Mouse (Mus musculus): ENCODE measurements around the gene D430019H16Rik. TPM values are rescaled to one million over a fixed set of nuclear protein-coding genes. Genes with fewer than 3 reads are reported as not detected.

D430019H16Rik gene
- 6.4 and 7.3 TPM in 2 replicates for polyA plus RNA-seq (2014; fragmentation: Nextera tagmentation; extraction: Ambion mirVana)

DNA sequence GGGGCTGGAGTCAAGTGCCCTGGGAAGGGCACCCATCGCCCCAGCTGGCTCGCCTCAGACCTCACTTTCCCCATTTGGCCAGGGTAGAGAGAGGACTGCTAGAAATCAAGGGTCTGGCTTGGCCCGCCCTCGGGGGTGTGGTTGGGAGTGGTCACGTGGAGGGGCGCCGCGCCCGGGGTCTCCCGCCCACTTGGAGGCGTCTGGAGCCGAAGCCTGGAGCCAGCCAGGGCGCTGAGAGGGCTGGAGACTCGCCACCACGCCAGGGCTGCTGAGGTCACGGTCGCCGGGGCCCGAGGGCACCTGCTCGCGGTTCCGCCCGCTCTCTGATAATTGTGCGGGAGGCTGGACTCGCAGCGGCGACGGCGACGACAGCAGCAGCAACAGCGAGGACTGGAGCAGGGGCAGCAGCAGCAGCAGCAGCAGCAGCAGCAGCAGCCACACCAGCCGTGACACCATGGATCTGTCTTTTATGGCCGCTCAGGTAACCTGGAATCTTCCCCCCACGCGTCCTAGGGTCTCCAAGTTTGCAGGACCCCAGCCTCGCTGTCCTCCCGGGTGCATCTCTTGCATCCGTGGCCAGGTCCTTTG, at the start of gene D430019H16Rik:
Gene D430019H16Rik, plus strand, starts transcription at position 187 of the 588 bp plus-strand sequence.
- peaks cover 13% of the 10 kb centered on the region for H3K4me1 ChIP-seq (ENCODE audit: control insufficient read depth, insufficient read depth, low read length)
- WGBS, result under 1% methylated on average over 36 of the region's 38 CpGs

DNA sequence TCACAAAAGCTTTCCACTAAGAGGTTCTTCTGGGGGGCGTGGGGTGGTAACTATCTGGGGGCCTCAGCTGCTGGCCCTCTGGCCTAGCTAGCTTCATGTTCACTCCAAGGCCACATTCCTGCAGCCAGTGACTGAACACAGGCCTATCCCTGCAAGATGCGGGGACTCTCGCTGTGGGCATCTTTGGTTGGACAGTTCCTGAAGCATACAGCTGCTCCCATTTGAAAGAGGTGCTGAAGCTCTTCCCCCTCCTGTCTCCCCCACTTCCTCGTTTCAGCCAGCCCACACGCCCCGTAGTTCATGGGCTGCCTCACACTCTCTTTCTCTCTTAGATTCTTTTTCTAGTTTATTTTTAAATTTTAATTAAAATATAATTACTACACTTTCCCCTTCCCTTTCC, 47.6 kb upstream of the D430019H16Rik start:
- no peak overlapping the region for H3K4me3 ChIP-seq (ENCODE audit: low read depth, low read length)
- 79% methylated on average over 6 of the region's 6 CpGs for WGBS
- H3K27ac ChIP-seq (ENCODE audit: low read depth, low read length), result no peak overlapping the region
- no peak overlapping the region for H3K9ac ChIP-seq (ENCODE audit: low read length)
- H3K4me1 ChIP-seq (ENCODE audit: control insufficient read depth, insufficient read depth, low read length), result no peaks in the 10 kb centered on the region
- no peaks in the 10 kb centered on the region for H3K27me3 ChIP-seq (ENCODE audit: control insufficient read depth, insufficient read depth, low read length)
- no peak for DNase-seq (ENCODE audit: low spot score)
- no peaks in the 10 kb centered on the region for H3K9me3 ChIP-seq (ENCODE audit: control insufficient read depth, low read length)
- no peaks in the 10 kb centered on the region for H3K36me3 ChIP-seq (ENCODE audit: control insufficient read depth, insufficient read depth, low read length)
- no peak overlapping the region for H3K4me2 ChIP-seq (ENCODE audit: low read depth)
- no peak for ATAC-seq (ENCODE audit: insufficient read depth, low FRiP score, low TSS enrichment)

More for the DNA sequence above, at the start of gene D430019H16Rik:
- Histone ChIP-seq H3K4me2 (ENCODE audit: low read depth) (peak within 1 kb of the TSS; percentile 87), H3K9me3 (ENCODE audit: control insufficient read depth, low read length) (no peaks in the 10 kb centered on the region), H3K27me3 (ENCODE audit: control insufficient read depth, insufficient read depth, low read length) (no peaks in the 10 kb centered on the region), H3K9ac (ENCODE audit: low read length) (peak within 1 kb of the TSS; percentile 82), H3K27ac (ENCODE audit: low read depth, low read length) (0 out of 2 replicates have a peak within 1 kb of the TSS, but pooled peaks have one; percentile 21), H3K36me3 (ENCODE audit: control insufficient read depth, insufficient read depth, low read length) (no peaks in the 10 kb centered on the region), H3K4me3 (ENCODE audit: low read depth, low read length) (peak within 1 kb of the TSS; percentile 70)
- ATAC-seq (ENCODE audit: insufficient read depth, low FRiP score, low TSS enrichment) (peak; percentile 91), DNase-seq (ENCODE audit: low spot score) (peak; percentile 88)

DNA sequence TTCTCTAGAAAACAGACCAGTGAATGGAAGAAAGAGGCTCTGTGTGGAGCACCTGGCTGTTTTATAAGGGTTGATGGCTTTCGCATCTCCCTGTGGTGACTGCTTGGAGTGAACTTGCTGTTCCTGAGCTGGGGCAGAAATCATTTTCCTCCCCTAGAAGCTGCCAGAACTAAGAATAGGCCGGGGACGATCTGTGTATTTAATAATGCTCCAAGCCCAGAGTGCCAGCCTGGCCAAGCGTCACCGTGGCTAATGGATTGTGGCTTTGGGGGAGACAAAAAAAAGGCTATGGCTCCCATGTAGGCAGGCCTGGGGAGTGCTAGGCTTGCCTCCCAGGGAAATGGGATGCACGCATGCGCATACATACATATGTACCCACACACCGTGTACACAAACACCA, 39.7 kb upstream of the D430019H16Rik start:
- Histone ChIP-seq H3K9ac (ENCODE audit: low read length) (no peak overlapping the region), H3K36me3 (ENCODE audit: control insufficient read depth, insufficient read depth, low read length) (no peaks in the 10 kb centered on the region)
- no peak for DNase-seq (ENCODE audit: low spot score)

DNA sequence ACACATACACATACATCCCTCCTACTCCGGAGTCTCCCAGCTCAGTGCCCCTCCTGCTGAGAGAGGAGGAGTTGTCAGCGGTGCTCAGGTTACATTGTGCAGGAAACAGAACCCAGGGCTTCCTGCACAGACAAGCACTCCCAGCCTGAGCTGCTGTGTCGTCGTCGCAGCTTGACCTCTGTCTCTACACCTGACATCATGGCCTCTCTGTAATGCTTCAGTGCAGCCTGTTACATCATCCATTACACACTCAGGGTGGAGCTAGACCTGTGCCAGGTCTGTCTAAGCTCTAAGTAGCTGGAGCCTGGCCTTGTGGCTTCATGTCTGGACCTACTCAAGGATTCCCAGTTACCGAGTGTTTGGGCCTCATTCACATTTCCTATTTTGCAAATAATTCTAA, 33.2 kb upstream of the D430019H16Rik start:
- H3K27me3 ChIP-seq (ENCODE audit: control insufficient read depth, insufficient read depth, low read length), result no peaks in the 10 kb centered on the region
- DNase-seq (ENCODE audit: low spot score), result no peak
- no peak overlapping the region for H3K27ac ChIP-seq (ENCODE audit: low read depth, low read length)
- H3K4me3 ChIP-seq (ENCODE audit: low read depth, low read length), result no peak overlapping the region
- no peaks in the 10 kb centered on the region for H3K9me3 ChIP-seq (ENCODE audit: control insufficient read depth, low read length)
- H3K9ac ChIP-seq (ENCODE audit: low read length), result no peak overlapping the region
- no peaks in the 10 kb centered on the region for H3K4me1 ChIP-seq (ENCODE audit: control insufficient read depth, insufficient read depth, low read length)
- ATAC-seq (ENCODE audit: insufficient read depth, low FRiP score, low TSS enrichment), result no peak
- no peak overlapping the region for H3K4me2 ChIP-seq (ENCODE audit: low read depth)
- WGBS, result 53% methylated on average over 6 of the region's 6 CpGs
- no peaks in the 10 kb centered on the region for H3K36me3 ChIP-seq (ENCODE audit: control insufficient read depth, insufficient read depth, low read length)

More for the DNA sequence above, 39.7 kb upstream of the D430019H16Rik start:
- Histone ChIP-seq H3K27ac (ENCODE audit: low read depth, low read length) (no peak overlapping the region), H3K9me3 (ENCODE audit: control insufficient read depth, low read length) (no peaks in the 10 kb centered on the region), H3K4me2 (ENCODE audit: low read depth) (no peak overlapping the region), H3K4me1 (ENCODE audit: control insufficient read depth, insufficient read depth, low read length) (no peaks in the 10 kb centered on the region), H3K27me3 (ENCODE audit: control insufficient read depth, insufficient read depth, low read length) (no peaks in the 10 kb centered on the region), H3K4me3 (ENCODE audit: low read depth, low read length) (no peak overlapping the region)
- ATAC-seq (ENCODE audit: insufficient read depth, low FRiP score, low TSS enrichment), result no peak
- 92% methylated on average over 8 of the region's 8 CpGs for WGBS

DNA sequence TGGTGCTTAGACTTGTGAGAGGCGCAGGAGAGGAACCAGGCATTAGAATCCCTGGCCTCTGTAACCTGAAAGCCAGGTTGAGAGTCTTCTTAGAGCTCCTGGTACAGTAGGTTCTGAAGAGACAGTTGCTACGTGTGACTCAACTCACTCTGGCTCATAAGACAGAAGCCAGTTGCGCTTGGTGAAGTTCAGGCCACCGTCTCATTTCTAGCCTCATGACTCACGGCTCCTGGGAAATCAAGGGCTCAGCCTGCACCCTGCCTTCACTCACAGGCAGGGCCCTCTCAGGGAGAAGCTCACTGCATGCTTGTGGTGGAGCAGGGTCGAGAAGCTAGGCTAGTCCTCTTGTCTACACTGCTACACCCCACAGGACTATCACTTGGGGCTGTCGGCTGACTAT, 27.1 kb upstream of the D430019H16Rik start:
- 77% methylated on average over 7 of the region's 7 CpGs for WGBS
- no peaks in the 10 kb centered on the region for H3K4me1 ChIP-seq (ENCODE audit: control insufficient read depth, insufficient read depth, low read length)
- H3K4me3 ChIP-seq (ENCODE audit: low read depth, low read length), result no peak overlapping the region
- no peak overlapping the region for H3K27ac ChIP-seq (ENCODE audit: low read depth, low read length)
- ATAC-seq (ENCODE audit: insufficient read depth, low FRiP score, low TSS enrichment), result no peak
- no peak overlapping the region for H3K4me2 ChIP-seq (ENCODE audit: low read depth)
- no peak overlapping the region for H3K9ac ChIP-seq (ENCODE audit: low read length)
- H3K27me3 ChIP-seq (ENCODE audit: control insufficient read depth, insufficient read depth, low read length), result no peaks in the 10 kb centered on the region
- no peaks in the 10 kb centered on the region for H3K36me3 ChIP-seq (ENCODE audit: control insufficient read depth, insufficient read depth, low read length)
- no peak for DNase-seq (ENCODE audit: low spot score)
- no peaks in the 10 kb centered on the region for H3K9me3 ChIP-seq (ENCODE audit: control insufficient read depth, low read length)

DNA sequence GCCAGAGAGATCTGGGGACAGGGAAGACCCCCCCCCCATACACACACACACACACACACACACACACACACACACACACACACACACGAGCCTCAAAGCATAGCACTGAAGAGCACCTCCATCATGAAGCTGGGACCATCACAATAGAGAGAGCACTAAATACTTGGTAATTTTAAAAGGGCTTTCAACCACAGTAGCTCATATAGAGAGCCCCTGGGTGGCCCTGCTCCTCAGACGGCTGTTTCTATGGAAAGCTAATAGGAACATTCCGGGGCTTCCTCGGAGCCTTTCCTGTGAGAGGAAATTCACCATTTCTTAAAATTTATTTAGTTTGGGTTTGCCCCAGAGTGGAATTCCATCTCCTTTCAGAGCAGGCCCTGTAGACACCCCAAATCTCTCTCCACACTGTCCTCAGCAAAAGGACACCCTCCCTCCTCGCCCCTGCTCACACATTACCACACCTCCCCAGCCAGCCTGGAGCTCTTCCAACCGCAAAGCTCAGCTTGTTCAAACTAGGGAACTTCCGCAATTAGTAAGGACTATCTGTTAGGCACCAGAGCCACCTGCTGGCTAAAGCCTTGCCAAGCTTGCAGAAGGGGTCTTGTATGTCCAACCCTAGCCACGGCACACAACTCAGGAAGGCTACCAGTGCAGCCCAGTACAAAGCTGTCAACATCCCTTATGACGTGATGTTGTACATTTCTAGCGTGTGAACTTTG, 26.5 kb upstream of the D430019H16Rik start:
- WGBS, result 34% methylated on average over 10 of the region's 10 CpGs
- Histone ChIP-seq H3K4me2 (ENCODE audit: low read depth) (no peak overlapping the region), H3K9ac (ENCODE audit: low read length) (no peak overlapping the region), H3K4me1 (ENCODE audit: control insufficient read depth, insufficient read depth, low read length) (no peaks in the 10 kb centered on the region), H3K27me3 (ENCODE audit: control insufficient read depth, insufficient read depth, low read length) (no peaks in the 10 kb centered on the region), H3K36me3 (ENCODE audit: control insufficient read depth, insufficient read depth, low read length) (no peaks in the 10 kb centered on the region), H3K9me3 (ENCODE audit: control insufficient read depth, low read length) (no peaks in the 10 kb centered on the region), H3K4me3 (ENCODE audit: low read depth, low read length) (no peak overlapping the region), H3K27ac (ENCODE audit: low read depth, low read length) (no peak overlapping the region)
- ATAC-seq (ENCODE audit: insufficient read depth, low FRiP score, low TSS enrichment), result peak; percentile 27; the same call in 1 of the 2 replicates
- DNase-seq (ENCODE audit: low spot score), result peak; percentile 78

DNA sequence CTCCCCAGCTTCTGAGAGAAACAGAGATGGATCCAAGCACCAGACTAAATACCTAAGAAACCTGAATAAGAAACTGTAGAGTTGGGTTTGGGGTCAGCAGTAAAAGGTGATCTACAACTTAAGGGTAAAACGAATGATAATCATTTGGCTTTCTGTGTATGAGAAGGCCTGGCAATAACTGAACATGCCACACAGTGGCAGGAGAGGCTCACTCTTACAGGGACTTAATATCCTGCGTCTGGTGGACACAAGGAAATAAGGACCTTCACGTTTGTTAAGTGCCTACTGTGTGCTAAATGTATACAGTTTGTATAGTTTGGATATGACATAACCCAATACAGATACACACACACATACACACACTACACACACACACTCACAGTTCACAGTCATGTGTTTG, 21.8 kb upstream of the D430019H16Rik start:
- 75% methylated on average over 3 of the region's 3 CpGs for WGBS
- H3K27me3 ChIP-seq (ENCODE audit: control insufficient read depth, insufficient read depth, low read length), result no peaks in the 10 kb centered on the region

DNA sequence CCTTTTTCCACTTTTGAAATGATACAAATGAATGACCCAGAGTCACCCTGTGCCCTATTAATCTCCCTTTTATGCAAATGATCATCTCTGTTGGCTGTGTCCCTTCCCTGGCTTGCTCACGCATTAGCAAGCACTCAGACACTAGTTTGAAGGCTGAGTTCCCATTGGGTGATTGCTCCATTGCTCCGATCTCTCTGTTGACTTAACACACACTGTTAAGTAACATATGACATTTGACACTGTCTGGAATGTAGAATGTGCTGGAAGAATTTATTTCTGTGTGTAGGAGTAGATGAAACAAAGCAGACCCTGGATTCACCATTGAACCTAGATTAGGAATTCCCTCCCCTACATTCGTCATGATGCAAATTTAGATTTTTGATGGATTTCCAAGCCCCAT, 20.8 kb upstream of the D430019H16Rik start:
- no peaks in the 10 kb centered on the region for H3K4me1 ChIP-seq (ENCODE audit: control insufficient read depth, insufficient read depth, low read length)
- H3K9ac ChIP-seq (ENCODE audit: low read length), result no peak overlapping the region
- H3K27me3 ChIP-seq (ENCODE audit: control insufficient read depth, insufficient read depth, low read length), result no peaks in the 10 kb centered on the region
- ATAC-seq (ENCODE audit: insufficient read depth, low FRiP score, low TSS enrichment), result no peak
- no peak overlapping the region for H3K4me3 ChIP-seq (ENCODE audit: low read depth, low read length)
- H3K36me3 ChIP-seq (ENCODE audit: control insufficient read depth, insufficient read depth, low read length), result no peaks in the 10 kb centered on the region
- H3K27ac ChIP-seq (ENCODE audit: low read depth, low read length), result no peak overlapping the region
- WGBS, result 76% methylated on average over 3 of the region's 3 CpGs
- H3K4me2 ChIP-seq (ENCODE audit: low read depth), result no peak overlapping the region
- no peak for DNase-seq (ENCODE audit: low spot score)
- H3K9me3 ChIP-seq (ENCODE audit: control insufficient read depth, low read length), result no peaks in the 10 kb centered on the region

More for the DNA sequence above, 21.8 kb upstream of the D430019H16Rik start:
- no peaks in the 10 kb centered on the region for H3K4me1 ChIP-seq (ENCODE audit: control insufficient read depth, insufficient read depth, low read length)
- H3K9me3 ChIP-seq (ENCODE audit: control insufficient read depth, low read length), result no peaks in the 10 kb centered on the region
- H3K27ac ChIP-seq (ENCODE audit: low read depth, low read length), result no peak overlapping the region
- no peak overlapping the region for H3K4me2 ChIP-seq (ENCODE audit: low read depth)
- H3K36me3 ChIP-seq (ENCODE audit: control insufficient read depth, insufficient read depth, low read length), result no peaks in the 10 kb centered on the region
- H3K4me3 ChIP-seq (ENCODE audit: low read depth, low read length), result no peak overlapping the region
- no peak for DNase-seq (ENCODE audit: low spot score)
- ATAC-seq (ENCODE audit: insufficient read depth, low FRiP score, low TSS enrichment), result no peak
- no peak overlapping the region for H3K9ac ChIP-seq (ENCODE audit: low read length)

DNA sequence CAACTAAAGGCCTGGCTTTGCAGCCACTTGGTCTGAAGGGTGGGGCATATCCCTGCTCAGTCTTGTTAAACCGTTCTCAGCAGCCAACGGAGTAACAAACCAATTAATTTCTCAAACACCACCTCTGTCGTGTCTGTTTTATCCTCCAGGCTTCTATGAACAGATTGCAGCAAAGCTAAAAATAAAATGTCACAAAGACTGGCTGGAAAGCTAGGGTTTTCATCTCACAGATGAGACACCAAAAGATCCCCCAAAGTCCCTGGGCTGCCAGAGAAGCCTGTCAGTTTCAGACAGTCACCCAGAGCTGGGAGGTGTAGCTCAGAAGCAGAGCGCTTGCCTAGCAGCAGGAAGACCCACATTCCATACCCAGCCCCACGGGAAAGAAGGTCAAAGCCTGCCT, 15.4 kb upstream of the D430019H16Rik start:
- Histone ChIP-seq H3K4me3 (ENCODE audit: low read depth, low read length) (no peak overlapping the region), H3K4me2 (ENCODE audit: low read depth) (no peak overlapping the region), H3K9ac (ENCODE audit: low read length) (no peak overlapping the region), H3K27ac (ENCODE audit: low read depth, low read length) (no peak overlapping the region), H3K4me1 (ENCODE audit: control insufficient read depth, insufficient read depth, low read length) (no peaks in the 10 kb centered on the region), H3K36me3 (ENCODE audit: control insufficient read depth, insufficient read depth, low read length) (no peaks in the 10 kb centered on the region), H3K9me3 (ENCODE audit: control insufficient read depth, low read length) (no peaks in the 10 kb centered on the region), H3K27me3 (ENCODE audit: control insufficient read depth, insufficient read depth, low read length) (no peaks in the 10 kb centered on the region)
- ATAC-seq (ENCODE audit: insufficient read depth, low FRiP score, low TSS enrichment) (no peak), DNase-seq (ENCODE audit: low spot score) (no peak)
- 65% methylated on average over 5 of the region's 5 CpGs for WGBS
